Mouse (Mus musculus): Measurements from ENCODE around the gene Coch.
"Not testable (repeated sequence)": the region's sequence is repeated elsewhere in the genome, so short reads cannot be mapped to it uniquely, and the experiment has no call there.

Coch gene

GRCm38 (mm10) chr12:51636689-51637470 is 43.7 kb downstream of the Coch start:
- no peak for ATAC-seq (ENCODE audit: low TSS enrichment)

DNA sequence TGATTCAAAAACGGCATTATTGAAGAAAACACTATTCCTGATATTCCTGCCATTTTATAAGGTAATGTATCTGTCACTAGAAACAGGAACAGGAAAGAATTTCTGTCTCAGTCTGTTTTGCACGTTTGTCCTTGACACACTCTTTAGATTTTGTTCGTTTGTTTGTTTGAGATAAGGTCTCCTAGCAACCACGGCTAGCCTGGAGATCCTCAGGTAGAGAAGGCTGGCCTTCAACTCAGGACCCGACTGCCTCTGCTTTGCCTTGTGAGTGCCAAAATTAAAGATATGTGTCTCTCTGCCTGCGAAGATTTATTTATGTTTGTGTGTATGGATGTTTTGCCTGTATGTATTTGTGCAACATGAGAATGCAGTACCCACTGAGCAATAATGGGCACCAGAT is 48.7 kb downstream of the Coch start:
- ATAC-seq (ENCODE audit: low TSS enrichment): no peak

GRCm38 (mm10) chr12:51649401-51649800 is 56.3 kb downstream of the Coch start:
- not testable (repeated sequence) for ATAC-seq (ENCODE audit: low TSS enrichment)

All from frontal cortex, adult (tissue).